Mouse (Mus musculus) neural tube, embryonic 14.5 days (tissue): ENCODE data around the gene Plekhh2. TPM values are rescaled to one million over a fixed set of nuclear protein-coding genes. Genes with fewer than 3 reads are reported as not detected.

Experiments
- ATAC-seq: fragments of 200-750 bp; cut with Nextera tagmentation; 2 replicates; pipeline ENCODE4 v1.8.0; 2017; ENCODE audit warnings: low read depth, mild to moderate bottlenecking, moderate TSS enrichment, moderate library complexity
- H3K27ac ChIP-seq: fragments of 300-500 bp; sonication (generic); 2 replicates; pipeline ENCODE4 v1.5.1; 2014; ENCODE audit warnings: low read depth, mild to moderate bottlenecking, control low read depth, low read length, moderate library complexity, mixed read lengths
- H3K27me3 ChIP-seq: fragments of 300-500 bp; sonication (generic); 2 replicates; pipeline ENCODE4 v1.6.1; 2014; ENCODE audit warnings: low read length; ENCODE audit not compliant: control insufficient read depth, insufficient read depth
- H3K36me3 ChIP-seq: fragments of 300-500 bp; sonication (generic); 2 replicates; pipeline ENCODE4 v1.6.1; 2014; ENCODE audit warnings: low read length, mixed read lengths; ENCODE audit not compliant: control insufficient read depth, insufficient read depth
- H3K4me1 ChIP-seq: fragments of 300-500 bp; sonication (generic); 2 replicates; pipeline ENCODE4 v1.6.1; 2014; ENCODE audit warnings: low read length; ENCODE audit not compliant: control insufficient read depth, insufficient read depth
- H3K4me2 ChIP-seq: fragments of 300-500 bp; sonication (generic); 2 replicates; pipeline ENCODE4 v1.6.1; 2014; ENCODE audit warnings: mild to moderate bottlenecking, low read depth, low read length, control low read depth
- H3K4me3 ChIP-seq: fragments of 300-500 bp; sonication (generic); 2 replicates; pipeline ENCODE4 v1.5.1; 2014; ENCODE audit warnings: low read depth, low read length, control low read depth, mixed read lengths
- H3K9ac ChIP-seq: fragments of 300-500 bp; sonication (generic); replicated peaks from 2 replicates; pipeline ENCODE4 v1.6.1; 2014; ENCODE audit warnings: low read depth, mild to moderate bottlenecking, control low read depth, low read length, mixed read lengths
- H3K9me3 ChIP-seq: fragments of 300-500 bp; sonication (generic); 2 replicates; pipeline ENCODE4 v1.6.1; 2016; ENCODE audit warnings: low read length; ENCODE audit not compliant: control insufficient read depth
- WGBS: fragments of 180-500 bp; shearing (Covaris S2); extraction: QIAGEN DNeasy Blood & Tissue Kit; methylation state at CpG from one replicate; pipeline ENCODE4 v1.1.7; 2014; 5-methylcytosine and 5-hydroxymethylcytosine counted together
- polyA plus RNA-seq: library from polyadenylated mRNA; unstranded; fragments of >200 nt; fragmentation: Nextera tagmentation; extraction: Ambion mirVana; gene quantifications from 2 replicates; pipeline ENCODE4 v1.2.1, GENCODE M21; 2014

Gene Plekhh2
- polyA plus RNA-seq, 1 experiment from 2014 or later = 2.3 TPM

GRCm38 (mm10) chr17:84636328-84636727 is 124.6 kb downstream of the Plekhh2 start:
- H3K4me2 ChIP-seq = no peak overlapping the region
- no peaks in the 10 kb centered on the region for H3K4me1 ChIP-seq
- H3K36me3 ChIP-seq = no peaks in the 10 kb centered on the region
- no peak for ATAC-seq
- H3K4me3 ChIP-seq = no peak overlapping the region
- no peaks in the 10 kb centered on the region for H3K9me3 ChIP-seq
- H3K27ac ChIP-seq = no peak overlapping the region
- 61% methylated on average over 8 of the region's 8 CpGs for WGBS
- H3K27me3 ChIP-seq = no peaks in the 10 kb centered on the region
- H3K9ac ChIP-seq = no peak overlapping the region

GRCm38 (mm10) chr17:84637971-84638370 is 126.3 kb downstream of the Plekhh2 start:
- no peak overlapping the region for H3K4me3 ChIP-seq
- 92% methylated on average over 6 of the region's 6 CpGs for WGBS
- no peak overlapping the region for H3K4me2 ChIP-seq
- H3K9me3 ChIP-seq = no peaks in the 10 kb centered on the region
- no peaks in the 10 kb centered on the region for H3K27me3 ChIP-seq
- H3K36me3 ChIP-seq = no peaks in the 10 kb centered on the region
- no peak overlapping the region for H3K27ac ChIP-seq
- no peaks in the 10 kb centered on the region for H3K4me1 ChIP-seq
- ATAC-seq = no peak
- no peak overlapping the region for H3K9ac ChIP-seq

GRCm38 (mm10) chr17:84639796-84640378 is 128.2 kb downstream of the Plekhh2 start:
- Histone ChIP-seq H3K4me2 (no peak overlapping the region), H3K4me3 (no peak overlapping the region), H3K27me3 (no peaks in the 10 kb centered on the region), H3K27ac (no peak overlapping the region), H3K9me3 (no peaks in the 10 kb centered on the region), H3K9ac (no peak overlapping the region), H3K36me3 (no peaks in the 10 kb centered on the region), H3K4me1 (no peaks in the 10 kb centered on the region)
- WGBS = 61% methylated on average over 10 of the region's 10 CpGs
- no peak for ATAC-seq

- no peak for ATAC-seq
- Histone ChIP-seq H3K4me2 (no peak overlapping the region), H3K4me3 (no peak overlapping the region), H3K36me3 (no peaks in the 10 kb centered on the region), H3K4me1 (0 out of 2 replicates have a peak, but pooled peaks cover 2% of the 10 kb centered on the region), H3K9ac (no peak overlapping the region), H3K27me3 (no peaks in the 10 kb centered on the region), H3K27ac (no peak overlapping the region), H3K9me3 (no peaks in the 10 kb centered on the region)
- 31% methylated on average over 3 of the region's 3 CpGs for WGBS
Measured at GRCm38 (mm10) chr17:84641893-84642292, 130.2 kb downstream of the Plekhh2 start.

- Histone ChIP-seq H3K27me3 (no peaks in the 10 kb centered on the region), H3K9ac (no peak overlapping the region), H3K36me3 (no peaks in the 10 kb centered on the region), H3K4me2 (no peak overlapping the region), H3K4me3 (no peak overlapping the region), H3K27ac (no peak overlapping the region), H3K4me1 (0 out of 2 replicates have a peak, but pooled peaks cover 2% of the 10 kb centered on the region), H3K9me3 (no peaks in the 10 kb centered on the region)
- ATAC-seq = no peak
- WGBS = 92% methylated on average over 9 of the region's 9 CpGs
Measured at GRCm38 (mm10) chr17:84642324-84642723, 130.6 kb downstream of the Plekhh2 start.

- no peaks in the 10 kb centered on the region for H3K27me3 ChIP-seq
- no peak overlapping the region for H3K4me2 ChIP-seq
- ATAC-seq = no peak
- no peaks in the 10 kb centered on the region for H3K36me3 ChIP-seq
- no peaks in the 10 kb centered on the region for H3K9me3 ChIP-seq
- no peak overlapping the region for H3K9ac ChIP-seq
- H3K4me3 ChIP-seq = no peak overlapping the region
- H3K27ac ChIP-seq = no peak overlapping the region
- H3K4me1 ChIP-seq = 0 out of 2 replicates have a peak, but pooled peaks cover 2% of the 10 kb centered on the region
- WGBS = 66% methylated on average over 16 of the region's 16 CpGs
Measured at GRCm38 (mm10) chr17:84644292-84645050, 132.8 kb downstream of the Plekhh2 start.

- no peak overlapping the region for H3K9ac ChIP-seq
- WGBS = 40% methylated on average over 9 of the region's 9 CpGs
- no peaks in the 10 kb centered on the region for H3K27me3 ChIP-seq
- no peak overlapping the region for H3K27ac ChIP-seq
- no peak overlapping the region for H3K4me2 ChIP-seq
- ATAC-seq = no peak
- no peaks in the 10 kb centered on the region for H3K36me3 ChIP-seq
- 0 out of 2 replicates have a peak, but pooled peaks cover 2% of the 10 kb centered on the region for H3K4me1 ChIP-seq
- H3K9me3 ChIP-seq = no peaks in the 10 kb centered on the region
- no peak overlapping the region for H3K4me3 ChIP-seq
Measured at GRCm38 (mm10) chr17:84645119-84645518, 133.4 kb downstream of the Plekhh2 start.

GRCm38 (mm10) chr17:84645894-84646293 is 134.2 kb downstream of the Plekhh2 start:
- ATAC-seq = no peak
- Histone ChIP-seq H3K36me3 (no peaks in the 10 kb centered on the region), H3K9ac (no peak overlapping the region), H3K27me3 (no peaks in the 10 kb centered on the region), H3K27ac (no peak overlapping the region), H3K9me3 (no peaks in the 10 kb centered on the region), H3K4me1 (0 out of 2 replicates have a peak, but pooled peaks cover 2% of the 10 kb centered on the region), H3K4me3 (no peak overlapping the region), H3K4me2 (no peak overlapping the region)
- 24% methylated on average over 5 of the region's 7 CpGs for WGBS

- 0 out of 2 replicates have a peak, but pooled peaks cover 2% of the 10 kb centered on the region for H3K4me1 ChIP-seq
- no peak for ATAC-seq
- WGBS = 50% methylated on average over 2 of the region's 2 CpGs
Measured at GRCm38 (mm10) chr17:84646477-84646876, 134.8 kb downstream of the Plekhh2 start.

More at GRCm38 (mm10) chr17:84646477-84646876, 134.8 kb downstream of the Plekhh2 start:
- no peak overlapping the region for H3K4me3 ChIP-seq
- no peaks in the 10 kb centered on the region for H3K9me3 ChIP-seq
- no peaks in the 10 kb centered on the region for H3K27me3 ChIP-seq
- no peaks in the 10 kb centered on the region for H3K36me3 ChIP-seq
- no peak overlapping the region for H3K9ac ChIP-seq
- H3K4me2 ChIP-seq = no peak overlapping the region
- H3K27ac ChIP-seq = no peak overlapping the region
